Mouse (Mus musculus) bone marrow macrophage, adult 2 months (primary cell): ENCODE measurements around the gene Cnp.

Source experiments
- CTCF ChIP-seq: IDR thresholded peaks from 2 replicates; pipeline ENCODE4 v1.5.1; 2012; ENCODE audit warnings: low read depth, mild to moderate bottlenecking, low read length, moderate library complexity
- POLR2A ChIP-seq: IDR thresholded peaks from 2 replicates; pipeline ENCODE4 v1.6.1; 2012; ENCODE audit warnings: mild to moderate bottlenecking, low read depth, low read length, borderline replicate concordance

GRCm38 (mm10) chr11:100559476-100559875 is 15.2 kb upstream of the Cnp start:
- TF ChIP-seq CTCF (no peak), POLR2A (no peak)
